Mouse (Mus musculus) gastrocnemius, postnatal 25 days (tissue): Measurements from ENCODE around the gene Synpo2. TPM values are rescaled to one million over a fixed set of nuclear protein-coding genes. Genes with fewer than 3 reads are reported as not detected.

Source experiments
- DNase-seq: peaks from one replicate; pipeline ENCODE4 v3.0.0; 2022
- total RNA-seq, 2 experiments: library from RNA; stranded (reverse); gene quantifications; 1 replicate in 1 of 2; 2 replicates in 1 of 2; pipeline ENCODE4 v1.2.3; 2021

The Synpo2 gene
- total RNA-seq, 2 experiments from 2014 or later, result 225 to 248 TPM

DNA sequence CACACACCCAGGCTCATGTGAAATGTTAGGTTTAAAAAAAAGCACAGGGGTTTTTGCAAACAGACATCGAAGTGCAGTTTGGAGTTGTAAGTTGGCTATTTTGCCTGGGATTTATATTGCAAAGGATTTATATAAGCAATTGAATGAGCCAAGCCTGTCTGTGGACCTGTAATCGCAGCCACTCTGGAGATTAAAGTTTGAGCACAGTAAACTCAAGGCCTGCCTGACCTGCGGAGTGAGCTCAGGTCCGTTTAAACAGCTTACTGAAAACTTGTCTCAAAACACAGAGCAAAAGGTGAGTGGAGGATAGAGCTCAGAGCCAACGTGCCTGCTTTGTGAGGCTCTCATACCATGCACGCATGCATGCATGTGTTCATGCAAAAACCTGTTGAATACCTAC lies 30.9 kb downstream of the Synpo2 start:
- no peak for DNase-seq

DNA sequence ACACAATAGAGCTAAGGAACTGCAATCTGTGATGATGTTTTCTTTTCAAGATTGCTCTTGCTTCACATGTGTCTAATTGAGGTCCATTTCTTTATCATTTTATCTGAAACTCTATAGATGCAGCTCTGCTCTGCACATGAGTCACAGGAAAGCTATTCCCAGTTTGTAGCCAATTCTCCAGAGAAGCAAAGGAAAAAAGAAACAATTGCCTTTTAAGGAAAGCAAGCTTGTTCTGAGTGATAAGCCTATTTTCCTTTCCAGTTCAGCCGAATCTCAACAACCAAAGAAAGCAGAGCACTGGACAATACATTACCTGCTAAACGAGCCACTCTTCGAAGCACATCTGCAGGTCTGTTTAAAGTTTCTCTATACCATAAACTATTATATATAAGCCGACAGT lies 31.3 kb downstream of the Synpo2 start:
- no peak for DNase-seq

DNA sequence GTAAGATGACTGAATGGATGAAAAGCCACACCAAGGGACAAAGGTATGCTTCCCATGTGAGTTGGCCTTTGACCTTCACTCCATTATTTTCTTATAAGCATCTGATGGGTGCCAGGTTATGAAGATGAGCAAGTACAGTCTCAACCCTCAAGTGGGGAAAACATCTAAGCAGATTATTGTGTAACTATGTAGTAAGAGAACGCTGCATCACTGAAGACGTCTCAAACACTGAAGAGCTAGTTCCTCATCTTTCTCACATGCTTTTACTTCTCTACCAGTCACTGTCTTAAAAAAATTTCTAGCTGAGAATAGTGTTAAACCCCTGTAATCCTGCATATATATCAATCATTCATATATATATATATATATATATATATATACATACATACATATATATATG lies 34.2 kb downstream of the Synpo2 start:
- no peak for DNase-seq

DNA sequence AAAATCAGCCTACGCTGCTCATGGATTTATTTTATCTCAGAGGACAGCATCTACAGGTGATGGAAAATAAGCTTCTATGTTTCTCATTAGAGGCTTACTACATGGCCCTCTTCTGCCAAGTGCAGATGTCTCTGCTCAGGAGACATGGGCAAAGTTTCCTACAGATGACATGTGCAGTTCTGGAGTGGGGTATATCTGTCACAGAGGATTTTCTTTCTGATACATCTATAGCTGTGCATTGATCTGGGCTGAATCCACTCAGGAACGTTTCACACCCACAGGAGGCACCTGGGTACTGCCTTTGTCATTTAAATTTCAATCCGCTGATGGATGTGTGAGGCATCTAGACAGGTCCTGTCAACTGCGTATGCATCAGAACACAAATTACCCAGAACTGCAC lies 42.2 kb downstream of the Synpo2 start:
- no peak for DNase-seq

DNA sequence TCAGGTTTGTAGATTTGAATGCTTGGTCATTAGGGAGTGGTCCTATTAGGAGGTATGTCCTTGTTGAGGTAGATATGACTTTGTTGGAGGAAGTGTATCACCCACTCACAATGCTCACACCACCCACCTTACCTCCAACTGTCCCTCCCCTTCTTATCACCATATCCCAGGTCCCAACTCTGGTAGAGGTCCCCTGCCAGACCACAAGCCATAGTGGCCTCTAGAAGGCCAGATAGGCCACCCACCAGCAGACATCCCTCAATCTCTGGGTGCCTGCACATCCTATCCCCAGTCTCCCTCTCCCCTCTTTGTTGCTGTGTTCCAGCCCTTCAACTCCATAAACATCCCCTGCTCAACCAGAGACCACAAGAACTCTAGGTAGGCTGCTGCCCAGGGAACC lies 44.3 kb downstream of the Synpo2 start:
- no peak for DNase-seq

DNA sequence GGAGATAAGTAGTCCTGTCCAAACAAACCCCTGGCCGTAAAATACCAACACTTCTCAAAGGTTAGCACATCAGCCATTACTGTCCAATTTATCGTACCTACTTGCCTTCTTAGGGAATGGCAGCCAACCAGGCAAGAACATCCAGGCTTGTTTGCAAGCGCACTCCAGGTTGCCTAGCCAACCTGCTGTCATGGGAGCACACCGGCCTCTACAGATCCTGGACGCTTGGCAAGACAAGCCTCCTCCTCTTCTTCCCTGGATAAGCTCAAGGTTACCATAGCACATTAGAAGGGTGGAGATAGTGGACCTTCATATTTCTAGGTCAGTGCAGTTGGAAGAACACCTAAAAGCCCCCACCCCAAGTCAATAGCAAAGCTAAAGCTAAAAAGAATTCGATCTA lies 45.6 kb downstream of the Synpo2 start:
- DNase-seq, result no peak

DNA sequence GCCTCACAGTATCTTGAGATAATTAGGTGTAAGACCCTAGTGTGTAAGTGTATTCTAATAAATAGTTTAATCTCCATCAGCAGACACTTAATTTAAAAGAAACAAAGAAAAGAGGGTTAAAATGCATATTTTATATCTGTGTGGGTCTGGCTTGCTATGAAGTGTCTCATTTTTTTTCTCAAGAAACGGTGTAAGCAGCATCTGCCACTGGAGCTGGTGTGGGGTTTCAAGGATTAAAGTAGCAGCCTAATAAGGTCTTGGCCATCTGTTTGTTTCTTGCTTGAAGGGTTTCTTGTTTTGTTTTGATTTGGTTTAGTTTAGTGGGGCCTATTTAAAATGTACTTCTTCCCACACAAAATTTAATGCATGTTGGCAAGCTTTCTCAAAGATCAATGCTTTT lies 46.1 kb downstream of the Synpo2 start:
- DNase-seq, result no peak

DNA sequence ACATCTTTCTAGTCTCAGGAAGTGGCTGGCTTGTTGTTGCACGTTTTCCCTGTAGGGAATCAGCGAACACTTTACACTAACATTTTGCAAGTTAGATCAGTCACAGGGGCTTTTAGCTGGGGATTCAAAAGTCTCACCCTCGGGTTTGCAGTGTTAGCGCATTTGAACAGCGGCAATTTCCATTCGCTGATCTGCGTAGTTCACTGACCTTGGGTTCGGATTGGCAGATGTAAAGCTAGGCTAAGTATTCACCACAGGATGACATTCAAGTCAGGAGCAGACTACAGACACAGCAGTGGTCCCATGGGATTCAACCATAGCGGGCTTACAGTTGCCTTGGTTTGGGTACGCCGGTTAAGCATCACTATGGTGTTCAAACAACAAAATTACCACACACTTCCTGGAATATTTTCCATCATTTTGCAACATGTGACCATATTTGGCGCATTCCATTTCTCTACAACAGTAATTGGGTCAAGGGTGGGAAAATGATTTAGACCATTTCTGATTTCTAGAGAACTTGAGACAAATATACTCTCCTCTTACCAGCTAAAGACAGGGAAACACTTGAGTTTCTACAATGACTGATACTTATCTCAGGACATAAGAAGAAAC lies 47.2 kb downstream of the Synpo2 start:
- no peak for DNase-seq

DNA sequence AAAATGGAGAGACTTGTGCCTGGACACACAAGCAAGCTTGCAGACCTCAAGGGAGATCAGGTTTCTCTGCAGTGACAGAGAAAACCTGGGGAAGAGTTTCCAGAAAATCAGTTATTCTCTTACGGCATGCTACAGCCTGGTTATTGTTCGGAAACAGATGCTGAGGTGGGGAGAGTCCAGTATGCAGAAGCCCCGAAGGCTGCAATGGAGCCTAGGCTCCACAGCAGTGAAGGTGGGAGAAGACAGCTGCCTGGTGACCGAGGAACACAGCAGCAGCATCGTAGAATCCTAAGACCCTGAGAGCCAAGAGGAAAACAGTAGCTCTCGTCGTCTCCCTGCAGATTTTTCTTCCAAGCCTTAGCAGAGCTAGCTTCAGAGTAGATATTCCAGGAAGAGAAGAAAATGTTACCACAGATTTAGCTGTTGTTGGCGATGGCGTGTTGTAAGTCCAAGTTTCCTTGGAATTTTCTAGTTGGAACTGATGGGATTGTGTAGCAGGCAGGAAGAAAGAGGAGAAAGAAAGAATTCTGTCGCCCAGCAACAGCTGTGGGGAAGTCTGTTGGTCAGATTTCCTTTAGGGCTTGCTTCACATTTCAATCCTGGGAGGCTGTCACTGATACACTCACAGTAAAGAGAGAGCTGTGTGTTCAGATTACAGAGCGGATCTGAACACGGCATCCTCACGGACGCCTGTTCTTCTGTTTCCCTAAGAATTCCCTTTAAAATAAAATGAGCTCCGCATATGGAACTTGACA lies 48.4 kb downstream of the Synpo2 start:
- DNase-seq, result no peak

DNA sequence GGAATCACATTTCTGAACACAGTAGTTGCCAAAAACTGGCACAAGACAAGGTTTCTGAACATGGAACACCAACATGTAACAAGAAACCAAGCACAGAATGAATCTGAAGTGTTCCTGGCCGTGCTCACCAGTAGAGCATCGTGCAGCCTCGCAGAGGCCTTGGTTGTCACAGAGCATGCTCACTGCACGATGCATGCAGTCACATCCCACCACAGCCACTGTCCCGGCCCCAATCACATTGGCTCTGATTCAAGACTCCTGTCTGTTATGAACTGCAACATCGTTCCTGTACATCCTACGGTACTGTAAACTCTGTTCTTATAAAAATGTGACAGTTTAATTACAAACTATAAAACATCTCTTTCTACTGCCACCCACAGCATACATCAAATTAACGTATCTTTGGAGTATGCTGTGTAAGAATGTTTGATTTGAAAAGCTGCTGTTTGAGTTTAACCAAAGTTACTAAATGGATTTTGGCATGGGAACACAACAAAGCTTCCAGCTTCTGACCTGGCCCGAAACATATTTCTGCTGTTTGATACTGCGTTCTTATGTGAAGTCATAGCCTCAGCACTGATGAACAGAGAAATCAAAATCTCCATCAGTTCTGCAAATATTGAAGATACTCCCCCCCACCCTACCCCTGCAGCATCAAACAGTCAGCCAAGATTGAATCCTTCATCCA lies 50.6 kb downstream of the Synpo2 start:
- DNase-seq, result no peak

DNA sequence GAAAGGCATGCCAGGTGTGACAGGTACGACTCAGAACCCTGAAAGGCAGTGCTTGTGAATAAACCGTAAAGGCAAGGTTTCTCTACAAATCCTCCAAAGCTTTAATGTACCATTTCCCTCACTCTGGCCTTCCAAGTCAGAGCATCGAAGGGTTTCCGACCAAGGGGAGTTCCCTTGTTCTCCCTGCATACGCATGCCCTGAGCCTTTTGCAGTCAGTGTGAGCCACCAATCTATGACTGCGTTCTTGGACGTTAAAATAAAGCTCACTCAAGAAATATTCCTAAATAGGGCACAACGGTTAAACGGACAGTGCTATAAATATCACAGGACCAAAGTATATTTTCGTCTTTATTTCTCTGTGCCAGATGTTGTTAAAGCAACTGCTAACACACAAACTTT lies 51.7 kb downstream of the Synpo2 start:
- no peak for DNase-seq

DNA sequence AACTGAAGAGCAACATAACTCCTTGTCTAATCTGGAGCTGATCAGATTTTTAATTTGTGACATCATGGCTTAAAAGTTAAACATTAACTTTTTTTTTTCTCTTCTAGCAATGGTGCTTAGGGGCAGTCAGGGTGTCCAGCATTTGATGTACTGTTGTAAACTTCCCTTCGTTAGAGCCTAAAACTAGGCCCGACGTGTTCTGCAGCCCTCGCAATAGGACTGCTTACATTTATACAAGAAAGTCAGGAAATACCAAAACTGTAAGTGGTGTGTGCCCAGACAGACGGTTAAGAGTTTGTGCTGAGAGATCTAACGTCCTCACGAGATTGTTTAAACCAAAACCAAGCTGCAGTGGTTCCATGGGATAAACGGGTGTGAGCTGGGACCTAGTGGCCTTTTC lies 56.4 kb downstream of the Synpo2 start:
- no peak for DNase-seq

DNA sequence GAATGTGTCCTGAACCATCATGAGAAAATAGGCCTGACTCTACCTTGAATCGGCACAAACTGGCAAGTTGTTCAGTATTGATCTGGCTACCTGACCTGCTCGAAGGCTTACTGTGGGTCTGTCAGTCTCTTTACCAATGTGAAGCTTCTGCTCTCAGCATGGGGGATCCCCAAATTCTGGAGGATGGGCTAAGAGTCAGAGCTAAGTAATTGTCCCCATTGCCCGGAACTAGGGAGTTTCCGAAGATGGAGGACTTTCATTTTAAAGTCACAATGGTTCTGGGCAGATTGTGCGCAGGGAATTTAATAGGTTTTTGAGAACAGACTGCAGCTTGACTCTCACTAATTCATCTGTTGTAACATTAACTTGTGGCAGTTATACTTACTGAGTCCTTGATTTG lies 56.9 kb downstream of the Synpo2 start:
- DNase-seq, result no peak

DNA sequence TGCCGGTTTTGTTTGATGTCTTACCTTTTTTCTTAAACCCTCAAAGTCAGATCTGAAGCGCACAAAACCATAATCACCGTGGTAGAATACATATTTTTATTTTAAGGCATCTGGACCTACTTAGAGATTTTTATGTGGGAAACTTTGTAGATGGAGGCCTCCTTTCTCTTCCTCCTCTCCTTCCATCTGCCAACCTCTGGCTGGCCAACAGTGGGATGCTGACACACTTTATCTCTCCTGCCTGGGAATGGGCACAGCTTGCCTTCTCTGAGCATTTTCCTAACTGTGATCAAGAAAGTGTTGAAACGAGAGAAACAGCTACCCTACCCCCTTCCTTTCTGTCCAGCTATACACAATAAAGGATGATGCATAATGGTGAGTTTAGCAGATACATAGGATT lies 57.5 kb downstream of the Synpo2 start:
- no peak for DNase-seq

DNA sequence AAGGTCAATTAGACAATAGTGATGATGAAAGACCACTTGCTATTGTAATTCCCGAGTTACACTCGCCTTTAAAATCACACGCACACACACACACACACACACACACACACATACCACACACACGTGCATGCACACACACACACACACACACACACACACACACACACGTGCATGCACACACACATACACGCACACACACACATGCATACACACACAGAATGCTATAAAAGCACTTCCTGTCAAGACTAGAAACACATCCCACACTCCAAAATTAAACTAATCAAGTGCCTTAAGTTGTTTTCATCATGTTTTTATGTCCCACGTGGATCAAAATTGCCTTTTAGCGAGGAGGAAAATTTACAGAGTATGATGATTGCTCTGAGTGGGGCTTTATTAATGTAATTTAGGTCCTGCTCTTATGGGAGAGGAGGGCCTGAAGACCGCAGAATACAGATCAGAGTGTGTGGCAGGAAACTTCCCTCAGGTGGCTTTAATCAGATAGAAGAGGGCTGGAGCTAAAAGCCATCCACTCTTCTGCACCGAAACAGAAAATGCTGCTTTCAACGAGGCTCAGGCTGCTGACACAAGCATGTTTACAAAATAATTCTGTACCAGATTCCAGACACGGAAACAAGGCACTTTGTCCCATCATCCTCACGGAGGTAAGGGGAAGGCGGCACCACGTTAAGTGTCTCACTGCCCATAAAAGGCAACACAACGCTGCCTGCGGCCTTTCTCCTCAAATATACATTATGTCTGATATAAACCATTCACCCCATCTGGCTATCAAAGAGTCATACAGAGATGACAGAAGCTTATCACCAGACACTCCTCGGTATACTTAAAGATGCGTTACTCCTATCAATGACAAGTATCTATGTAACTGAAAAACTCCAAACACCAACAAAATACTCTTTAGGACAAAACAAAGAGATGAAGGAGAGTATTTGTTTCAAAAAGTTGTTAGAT lies 59.3 kb downstream of the Synpo2 start:
- DNase-seq, result no peak

DNA sequence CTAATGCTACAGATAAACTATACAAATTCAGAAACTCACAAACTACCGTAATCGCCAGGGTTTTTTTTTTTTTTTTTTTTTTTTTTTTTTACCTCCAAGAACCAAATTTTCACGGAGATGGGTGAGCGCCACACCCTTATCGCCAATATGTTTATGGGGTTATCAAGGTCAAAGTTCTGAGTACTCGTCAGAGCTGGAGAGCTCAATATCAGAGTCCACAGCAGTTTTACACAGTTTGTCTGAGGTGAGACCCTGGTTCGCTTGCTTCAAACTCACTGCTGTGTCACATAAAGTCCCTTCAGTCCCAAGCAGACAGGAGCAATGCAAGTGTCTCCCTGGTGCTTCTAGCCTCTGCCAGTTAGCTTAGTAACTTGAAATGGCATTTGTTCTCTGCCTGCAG lies 60.8 kb downstream of the Synpo2 start:
- no peak for DNase-seq

DNA sequence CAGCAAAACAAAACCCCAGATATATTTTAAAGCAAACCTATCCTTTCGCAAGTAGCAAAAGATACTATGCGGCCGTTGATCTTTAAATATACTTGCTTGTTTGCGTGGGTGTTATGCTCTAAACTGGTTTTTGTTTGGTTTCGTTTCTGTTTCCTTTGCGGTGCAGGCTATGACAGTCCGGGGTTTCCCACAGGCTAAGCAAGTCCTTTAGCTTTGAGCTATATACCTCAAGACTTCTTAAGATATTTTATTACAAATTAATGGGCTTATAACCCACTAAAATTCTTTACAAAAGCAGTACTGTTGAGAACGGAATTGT lies 61.6 kb downstream of the Synpo2 start:
- DNase-seq, result no peak

DNA sequence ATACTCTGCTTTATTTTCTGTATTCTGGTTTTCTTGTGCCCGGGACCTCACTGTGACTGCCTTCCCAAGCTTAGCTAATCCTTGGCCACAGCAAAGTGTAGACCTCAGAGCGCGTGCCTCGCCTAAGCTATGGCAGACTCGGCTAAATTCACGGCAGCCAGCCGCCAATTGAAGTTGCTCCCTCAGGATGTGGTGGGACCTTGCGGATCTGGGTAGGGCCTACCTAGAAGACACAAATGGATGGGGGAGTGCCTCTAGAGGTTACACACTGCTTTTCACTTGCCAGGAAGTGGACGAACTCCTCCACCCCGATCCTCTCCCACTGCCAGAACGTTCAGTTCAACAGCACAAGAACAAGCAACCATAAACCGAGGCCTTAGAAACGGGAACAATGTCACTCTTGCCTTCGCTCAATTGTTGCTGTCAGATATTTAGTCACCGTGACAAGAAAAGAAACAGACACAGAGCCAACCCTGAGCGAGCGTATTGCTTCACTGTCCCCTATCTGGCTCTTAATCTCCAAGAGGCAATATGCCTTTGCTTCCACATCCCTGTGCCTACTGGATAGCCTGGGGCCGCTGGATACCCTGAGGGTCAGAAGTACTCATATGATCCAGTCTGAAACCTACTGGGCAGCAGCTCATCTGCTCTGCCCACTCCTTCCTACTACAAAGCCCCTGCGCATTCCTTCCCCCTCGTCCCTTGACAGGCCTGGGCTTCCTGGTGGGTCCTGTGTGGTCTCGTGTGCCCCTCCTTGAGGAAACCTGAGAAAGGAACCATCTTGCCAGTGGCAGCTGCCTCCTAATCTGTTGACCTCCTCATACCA lies 62.2 kb downstream of the Synpo2 start:
- no peak for DNase-seq

DNA sequence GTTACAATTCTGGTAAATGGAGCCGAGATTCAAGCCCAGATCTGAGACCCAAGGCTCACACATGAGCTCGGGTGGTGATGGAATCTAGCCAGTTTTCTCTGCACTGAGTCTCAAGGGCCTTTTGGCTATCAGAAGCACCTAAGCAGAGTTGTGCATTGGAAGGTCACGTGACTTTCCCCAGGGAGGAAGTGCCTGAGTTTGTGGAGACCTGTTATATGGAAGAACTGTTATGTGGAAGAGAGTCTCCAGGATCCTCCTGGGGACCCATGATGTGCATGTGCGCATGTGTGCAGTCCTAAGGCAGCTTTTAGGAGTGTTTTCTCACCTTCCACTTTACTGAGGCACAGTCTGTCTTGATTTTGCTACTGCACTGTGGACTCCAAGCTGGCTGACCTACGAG lies 63.8 kb downstream of the Synpo2 start:
- no peak for DNase-seq

DNA sequence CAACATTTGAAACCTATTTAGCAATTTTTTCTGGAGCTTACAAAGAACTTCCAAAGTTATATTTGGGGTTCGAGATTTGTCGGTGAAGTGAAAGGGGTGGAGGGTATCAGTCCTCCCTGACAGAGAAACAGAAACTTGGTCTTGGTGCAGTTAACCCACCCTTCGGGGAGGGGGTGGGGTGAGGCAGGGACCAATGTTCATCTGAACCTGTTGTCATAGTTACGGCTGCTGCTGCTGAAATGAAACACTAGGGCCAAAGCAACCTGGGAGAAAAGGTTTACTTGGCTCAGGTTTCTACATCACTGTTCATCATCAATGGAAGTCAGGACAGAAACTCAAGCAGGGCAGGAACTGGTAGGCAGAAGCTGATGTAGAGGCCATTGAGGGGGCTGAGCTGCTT lies 66.6 kb downstream of the Synpo2 start:
- no peak for DNase-seq

DNA sequence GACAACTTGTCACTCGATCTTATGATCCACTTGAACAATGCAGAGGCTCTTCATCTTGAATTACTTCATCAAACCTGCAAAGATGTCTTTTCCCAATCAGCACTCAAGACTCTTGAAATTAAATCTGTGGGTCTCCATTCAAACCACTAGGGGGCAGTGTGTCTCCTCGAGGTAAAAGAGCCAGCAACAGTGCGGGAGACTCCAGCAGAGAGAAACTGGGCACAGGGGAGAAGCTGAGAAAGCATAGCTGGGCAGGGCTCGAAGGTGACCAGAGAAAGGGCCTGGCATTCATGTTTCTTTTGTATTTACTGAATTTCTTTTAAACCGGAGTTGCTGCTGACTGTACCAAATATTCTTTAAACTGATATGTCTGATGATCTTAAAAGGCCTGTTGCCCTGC lies 67.1 kb downstream of the Synpo2 start:
- peak; percentile 24 for DNase-seq

DNA sequence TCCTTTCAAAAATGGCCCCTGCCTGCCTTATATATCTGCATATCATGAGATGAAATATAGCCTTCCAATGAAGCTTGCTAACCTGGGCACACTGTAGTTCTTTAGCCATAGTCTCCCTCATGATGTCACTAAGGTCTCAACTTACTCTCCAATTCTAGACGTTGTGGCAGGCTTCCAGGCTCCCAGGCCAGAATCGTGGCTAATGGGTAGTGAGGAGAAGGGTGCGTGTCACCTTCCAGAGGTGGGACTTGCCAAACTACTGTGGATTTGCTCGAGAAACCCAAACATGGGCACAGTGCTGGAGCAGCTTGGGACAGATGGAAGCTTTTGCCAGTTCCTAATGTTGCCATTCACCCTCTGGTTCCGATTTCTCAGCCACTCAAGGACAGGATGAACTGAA lies 69.5 kb downstream of the Synpo2 start:
- no peak for DNase-seq
